Mouse (Mus musculus) cortical plate, adult 2 months (tissue): ENCODE results near the gene Ogfod1. TPM values are rescaled to one million over a fixed set of nuclear protein-coding genes. Genes with fewer than 3 reads are reported as not detected.

Source experiments
- H3K27ac ChIP-seq: fragments of 200-500 bp; 2 replicates; pipeline ENCODE4 v1.5.1; 2012; ENCODE audit warnings: low read length, control low read depth, inconsistent platforms; ENCODE audit not compliant: insufficient read depth
- H3K4me1 ChIP-seq: fragments of 200-500 bp; 2 replicates; pipeline ENCODE4 v1.6.1; 2011; ENCODE audit warnings: low read length; ENCODE audit not compliant: control insufficient read depth, insufficient read depth
- H3K4me3 ChIP-seq: fragments of 200-500 bp; 2 replicates; pipeline ENCODE4 v1.5.1; 2011; ENCODE audit warnings: mild to moderate bottlenecking, low read length, control low read depth; ENCODE audit not compliant: insufficient read depth
- CTCF ChIP-seq: fragments of 200-500 bp; IDR thresholded peaks from 2 replicates; pipeline ENCODE4 v1.5.1; 2011; ENCODE audit warnings: mild to moderate bottlenecking, control low read depth, low read length; ENCODE audit not compliant: insufficient read depth; ENCODE audit errors: extremely low read depth
- POLR2A ChIP-seq: fragments of 200-500 bp; IDR thresholded peaks from 2 replicates; pipeline ENCODE4 v1.6.1; 2011; ENCODE audit warnings: mild to moderate bottlenecking, low read length, control low read depth; ENCODE audit not compliant: insufficient read depth; ENCODE audit errors: extremely low read depth
- polyA plus RNA-seq: library from polyadenylated mRNA; depleted of rRNA; stranded (reverse); fragments of >200 nt; gene quantifications from 2 replicates; pipeline ENCODE4 v1.2.3, GENCODE M21; 2012; rRNA removed

Gene Ogfod1
- 61.4 and 65.9 TPM in 2 replicates for polyA plus RNA-seq

GRCm38 (mm10) chr8:94036944-94037524 is at the start of gene Ogfod1, which contains the start of gene Nudt21:
TSS of gene Ogfod1 (plus strand) at chr8:94037198.
TSS of gene Nudt21 (minus strand) at chr8:94037031.
- peak within 1 kb of the TSS; percentile 72 for H3K4me3 ChIP-seq
- TF ChIP-seq CTCF: no peak
- TF ChIP-seq POLR2A: peak; percentile 70
- H3K4me1 ChIP-seq: peaks cover 4% of the 10 kb centered on the region
- H3K27ac ChIP-seq: no peak within 1 kb of the TSS; the same call in 1 of the 2 replicates

- TF ChIP-seq POLR2A (no peak), CTCF (no peak)
- no peaks in the 10 kb centered on the region for H3K4me1 ChIP-seq
- H3K4me3 ChIP-seq: no peak overlapping the region
- no peak overlapping the region for H3K27ac ChIP-seq
These were observed 47.3 kb upstream of the Ogfod1 start for GRCm38 (mm10) chr8:93989739-93990138.

- TF ChIP-seq POLR2A: no peak
- TF ChIP-seq CTCF: no peak
- H3K27ac ChIP-seq: no peak overlapping the region
- no peak overlapping the region for H3K4me3 ChIP-seq
- no peaks in the 10 kb centered on the region for H3K4me1 ChIP-seq
These were observed 38.0 kb upstream of the Ogfod1 start for GRCm38 (mm10) chr8:93998961-93999360.

- Histone ChIP-seq H3K4me3 (no peak overlapping the region), H3K27ac (no peak overlapping the region), H3K4me1 (peaks cover under 1% of the 10 kb centered on the region; the same call in 1 of the 2 replicates)
- TF ChIP-seq CTCF (no peak), POLR2A (no peak)
These were observed 32.9 kb upstream of the Ogfod1 start for GRCm38 (mm10) chr8:94004139-94004538.

GRCm38 (mm10) chr8:94009243-94009845 is 27.7 kb upstream of the Ogfod1 start:
- Histone ChIP-seq H3K4me1 (peaks cover 9% of the 10 kb centered on the region; the same call in 1 of the 2 replicates), H3K27ac (no peak overlapping the region), H3K4me3 (no peak overlapping the region)
- no peak for TF ChIP-seq CTCF
- TF ChIP-seq POLR2A: no peak

GRCm38 (mm10) chr8:94010101-94010705 is 26.8 kb upstream of the Ogfod1 start:
- no peak overlapping the region for H3K27ac ChIP-seq
- no peak overlapping the region; the same call in 1 of the 2 replicates for H3K4me3 ChIP-seq
- peaks cover 9% of the 10 kb centered on the region; the same call in 1 of the 2 replicates for H3K4me1 ChIP-seq
- no peak for TF ChIP-seq CTCF
- no peak for TF ChIP-seq POLR2A

GRCm38 (mm10) chr8:94011076-94012012 is 25.7 kb upstream of the Ogfod1 start:
- Histone ChIP-seq H3K27ac (peak overlapping the region; percentile 79; the same call in 1 of the 2 replicates), H3K4me1 (peaks cover 9% of the 10 kb centered on the region; the same call in 1 of the 2 replicates), H3K4me3 (peak overlapping the region; percentile 58)
- no peak for TF ChIP-seq CTCF
- no peak for TF ChIP-seq POLR2A

GRCm38 (mm10) chr8:94012013-94012951 is 24.7 kb upstream of the Ogfod1 start, which contains the start of gene Amfr:
TSS of gene Amfr (minus strand) at chr8:94012842.
- peak within 1 kb of the TSS; percentile 58 for H3K4me3 ChIP-seq
- TF ChIP-seq CTCF (no peak), POLR2A (no peak)
- peak within 1 kb of the TSS; percentile 100 for H3K27ac ChIP-seq
- peaks cover 9% of the 10 kb centered on the region; the same call in 1 of the 2 replicates for H3K4me1 ChIP-seq
